Mouse (Mus musculus) bone marrow macrophage, adult 2 months (primary cell): ENCODE measurements around the gene Dnase1l1. TPM values are rescaled to one million over a fixed set of nuclear protein-coding genes. Genes with fewer than 3 reads are reported as not detected.
A peak's percentile ranks its signal among the peaks of the same experiment; 100 is the strongest.

ENCODE experiments used
- H3K27ac ChIP-seq: 2 replicates; pipeline ENCODE4 v1.5.1; 2012; ENCODE audit warnings: low read depth, low read length; ENCODE audit not compliant: insufficient read depth
- H3K4me1 ChIP-seq: 2 replicates; pipeline ENCODE4 v1.6.1; 2012; ENCODE audit warnings: low read length; ENCODE audit not compliant: control insufficient read depth, insufficient read depth
- H3K4me3 ChIP-seq: 2 replicates; pipeline ENCODE4 v1.5.1; 2012; ENCODE audit warnings: mild to moderate bottlenecking, low read length, moderate library complexity; ENCODE audit not compliant: insufficient read depth
- CTCF ChIP-seq: IDR thresholded peaks from 2 replicates; pipeline ENCODE4 v1.5.1; 2012; ENCODE audit warnings: low read depth, mild to moderate bottlenecking, low read length, moderate library complexity
- POLR2A ChIP-seq: IDR thresholded peaks from 2 replicates; pipeline ENCODE4 v1.6.1; 2012; ENCODE audit warnings: mild to moderate bottlenecking, low read depth, low read length, borderline replicate concordance
- polyA plus RNA-seq: library from polyadenylated mRNA; stranded (reverse); fragments of >200 nt; gene quantifications from 2 replicates; pipeline ENCODE4 v1.2.4, GENCODE M21; 2012; ENCODE audit not compliant: missing spikeins, insufficient read depth, insufficient read length

Gene Dnase1l1
- polyA plus RNA-seq, 1 experiment, result 292 TPM

GRCm38 (mm10) chrX:74296538-74297448 is 14.7 kb upstream of the Dnase1l1 start, which contains the start of gene Atp6ap1:
Gene Atp6ap1, plus strand, starts transcription at chrX:74297097.
- H3K4me3 ChIP-seq, result peak within 1 kb of the TSS; percentile 93
- peak within 1 kb of the TSS; percentile 56 for H3K27ac ChIP-seq
- peaks cover 23% of the 10 kb centered on the region for H3K4me1 ChIP-seq

GRCm38 (mm10) chrX:74293431-74293830 is 11.3 kb upstream of the Dnase1l1 start:
- no peak for TF ChIP-seq POLR2A
- no peak for TF ChIP-seq CTCF
- Histone ChIP-seq H3K4me1 (peaks cover 1% of the 10 kb centered on the region), H3K4me3 (no peak overlapping the region), H3K27ac (no peak overlapping the region)

More at GRCm38 (mm10) chrX:74296538-74297448, 14.7 kb upstream of the Dnase1l1 start, which contains the start of gene Atp6ap1:
- TF ChIP-seq POLR2A, result no peak

GRCm38 (mm10) chrX:74283092-74283437 is 928 bp upstream of the Dnase1l1 start:
- Histone ChIP-seq H3K4me3 (peak overlapping the region; percentile 82), H3K27ac (peak overlapping the region; percentile 83), H3K4me1 (peaks cover 9% of the 10 kb centered on the region; the same call in 1 of the 2 replicates)
- TF ChIP-seq POLR2A, result no peak
- TF ChIP-seq CTCF, result no peak

- H3K4me1 ChIP-seq, result peaks cover 9% of the 10 kb centered on the region
- H3K4me3 ChIP-seq, result peak overlapping the region; percentile 82
- H3K27ac ChIP-seq, result peak overlapping the region; percentile 83
- no peak for TF ChIP-seq CTCF
- TF ChIP-seq POLR2A, result no peak
These were observed 406 bp upstream of the Dnase1l1 start for GRCm38 (mm10) chrX:74282395-74283091.

- H3K4me3 ChIP-seq, result peak overlapping the region; percentile 71
- peak overlapping the region; percentile 90 for H3K27ac ChIP-seq
- H3K4me1 ChIP-seq, result peaks cover 18% of the 10 kb centered on the region
- TF ChIP-seq CTCF, result no peak
- TF ChIP-seq POLR2A, result 0 out of 2 replicates have a peak, but pooled peaks have one; percentile 43
These were observed 951 bp downstream of the Dnase1l1 start for GRCm38 (mm10) chrX:74281041-74281731.

GRCm38 (mm10) chrX:74277916-74278315 is 4.2 kb downstream of the Dnase1l1 start:
- Histone ChIP-seq H3K4me3 (no peak overlapping the region), H3K4me1 (peaks cover 16% of the 10 kb centered on the region), H3K27ac (peak overlapping the region; percentile 95)
- no peak for TF ChIP-seq POLR2A
- no peak for TF ChIP-seq CTCF

- TF ChIP-seq CTCF, result no peak
- no peak for TF ChIP-seq POLR2A
- H3K4me3 ChIP-seq, result peak overlapping the region; percentile 10
- H3K27ac ChIP-seq, result peak overlapping the region; percentile 68
- peaks cover 20% of the 10 kb centered on the region for H3K4me1 ChIP-seq
These were observed 8.5 kb downstream of the Dnase1l1 start for GRCm38 (mm10) chrX:74273422-74274322.

- peaks cover 9% of the 10 kb centered on the region for H3K4me1 ChIP-seq
- H3K27ac ChIP-seq, result peak overlapping the region; percentile 96
- H3K4me3 ChIP-seq, result peak overlapping the region; percentile 90
- TF ChIP-seq POLR2A (no peak), CTCF (no peak)
These were observed 11.1 kb downstream of the Dnase1l1 start for GRCm38 (mm10) chrX:74270902-74271551.
